23 mouse cellular contexts compared by ENCODE assay signal in the genomic region with DNA sequence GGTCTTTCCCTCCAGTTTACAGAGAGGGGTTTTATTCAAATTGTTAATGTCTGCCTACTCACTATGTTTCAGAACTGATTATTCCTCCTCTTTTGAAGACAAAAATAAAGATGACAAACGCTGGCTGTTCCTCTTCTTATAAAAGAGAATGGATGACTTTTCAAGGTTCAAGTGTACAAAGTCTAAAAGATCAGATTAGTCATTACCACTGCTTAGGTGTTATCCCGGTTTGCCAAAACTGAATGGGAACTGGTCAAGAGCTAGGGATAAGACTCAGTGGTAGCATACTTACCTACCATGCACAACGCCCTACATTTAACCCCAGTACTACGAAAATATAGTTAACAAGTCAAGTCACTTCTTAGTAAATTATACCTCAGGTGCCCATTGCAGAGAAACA.
A peak's percentile ranks its signal among the peaks of the same experiment; 100 is the strongest.
DNase-seq lines count a peak whose midpoint lies in the region; ATAC-seq and TF ChIP-seq lines count a peak whose summit lies in the region.
"Had no signal": no experiment of that assay in that cellular context is flagged by ENCODE, and none has a peak within 500 bp of the region (broad histone marks: within the 10 kb centered on the region; RNA-seq: fewer than 3 reads in every experiment).

No protein-coding gene starts in this region.

- no peaks in the 10 kb centered on the region for H3K4me1 ChIP-seq in kidney, embryonic 15.5 days
- peaks cover 2% of the 10 kb centered on the region; the same call in 1 of the 2 replicates for H3K4me1 ChIP-seq in liver, adult 2 months (ENCODE audit: control insufficient read depth, insufficient read depth, low read length)
- H3K4me1 ChIP-seq: embryonic facial prominence, embryonic 10.5 days; embryonic facial prominence, embryonic 12.5 days; forebrain, embryonic 13.5 days; forebrain, embryonic 15.5 days had no signal

- no peak overlapping the region for H3K4me2 ChIP-seq in kidney, embryonic 15.5 days
- H3K4me2 ChIP-seq: embryonic facial prominence, embryonic 12.5 days; forebrain, embryonic 13.5 days; forebrain, embryonic 15.5 days had no signal

- H3K4me3 ChIP-seq in kidney, embryonic 15.5 days (replicated peaks), result no peak overlapping the region
- H3K4me3 ChIP-seq in liver, adult 2 months (ENCODE audit: insufficient read depth, low read depth, low read length), result no peak overlapping the region
- H3K4me3 ChIP-seq: embryonic facial prominence, embryonic 10.5 days; embryonic facial prominence, embryonic 12.5 days; forebrain, embryonic 13.5 days; forebrain, embryonic 15.5 days had no signal

- H3K36me3 ChIP-seq in kidney, embryonic 15.5 days, result no peaks in the 10 kb centered on the region
- H3K36me3 ChIP-seq in liver, adult 2 months (ENCODE audit: control insufficient read depth, insufficient read depth, low read length), result no peaks in the 10 kb centered on the region
- H3K36me3 ChIP-seq: embryonic facial prominence, embryonic 10.5 days; embryonic facial prominence, embryonic 12.5 days; forebrain, embryonic 15.5 days; G1E had no signal

- no peak for TF ChIP-seq CTCF in liver, adult 2 months (IDR thresholded peaks at IDR 0.05; ENCODE audit: low read depth, low read length)

- DNase-seq in frontal cortex, adult 2 months (ENCODE audit: extremely low spot score in 1 of 2, low spot score in 1 of 2), result no peak
- peak; percentile 71 for DNase-seq in kidney, adult 9 months
- peak; percentile 79 for DNase-seq in liver, adult 2 months (ENCODE audit: extremely low read depth, low read depth, low spot score)
- DNase-seq in liver, result no peak
- DNase-seq: adrenal gland, adult 8-10 months; adrenal gland, postnatal 14 days; adrenal gland, postnatal 36 days; B cell, adult 2 months; cerebellum, adult 11-12 months; cerebellum, adult 2 months; cerebellum, adult 9-10 months; cerebellum, postnatal 10 days; cerebellum, postnatal 25 days had no signal

- H3K9me3 ChIP-seq in kidney, embryonic 15.5 days (replicated peaks), result no peaks in the 10 kb centered on the region
- H3K9me3 ChIP-seq: embryonic facial prominence, embryonic 10.5 days; embryonic facial prominence, embryonic 12.5 days; forebrain, embryonic 13.5 days; forebrain, embryonic 15.5 days; G1E had no signal

- H3K9ac ChIP-seq in kidney, embryonic 15.5 days, result no peak overlapping the region
- no peak overlapping the region for H3K9ac ChIP-seq in liver, adult 2 months (ENCODE audit: low read depth, low read length)
- H3K9ac ChIP-seq: embryonic facial prominence, embryonic 12.5 days; forebrain, embryonic 13.5 days; forebrain, embryonic 15.5 days had no signal

- peaks cover 26% of the 10 kb centered on the region; the same call in 1 of the 2 replicates for H3K27me3 ChIP-seq in kidney, embryonic 15.5 days
- no peaks in the 10 kb centered on the region for H3K27me3 ChIP-seq in liver, adult 2 months (ENCODE audit: control insufficient read depth, insufficient read depth, low read length)
- H3K27me3 ChIP-seq: CH12.LX; embryonic facial prominence, embryonic 12.5 days; forebrain, embryonic 15.5 days had no signal

- no peak for TF ChIP-seq POLR2A in liver, adult 2 months (IDR thresholded peaks at IDR 0.05; ENCODE audit: extremely low read depth, insufficient read depth, low read length)

- H3K79me2 ChIP-seq in liver, adult 2 months (ENCODE audit: control insufficient read depth, insufficient read depth, low read length), result no peaks in the 10 kb centered on the region

- ATAC-seq in frontal cortex, adult (ENCODE audit: low TSS enrichment), result peak; percentile 31; the same call in 1 of the 2 replicates
- ATAC-seq in kidney, embryonic 15.5 days (replicated peaks; ENCODE audit: low FRiP score), result no peak
- ATAC-seq: activated CD4-positive, CD25-positive, alpha-beta regulatory T cell, adult 4 months; CD4-positive, CD25-positive, alpha-beta regulatory T cell, adult 4 months; forebrain, embryonic 13.5 days; forebrain, embryonic 15.5 days had no signal

- WGBS in kidney, embryonic 15.5 days, result 85% methylated on average over 4 of the region's 4 CpGs
- 55% methylated on average over 4 of the region's 4 CpGs for WGBS in liver, adult 2 months

- H3K27ac ChIP-seq in kidney, embryonic 15.5 days, result no peak overlapping the region
- no peak overlapping the region; the same call in 1 of the 2 replicates for H3K27ac ChIP-seq in liver, adult 2 months (replicated peaks; ENCODE audit: insufficient read depth, low read depth, low read length)
- H3K27ac ChIP-seq: embryonic facial prominence, embryonic 10.5 days; embryonic facial prominence, embryonic 12.5 days; forebrain, embryonic 13.5 days; forebrain, embryonic 15.5 days had no signal

Comparison
In these comparisons a context has a peak if more than half of its experiments do, and no peak if none do; other contexts are left out.
1. DNase-seq: peak in kidney, adult 9 months (single experiment) and liver, adult 2 months (single experiment); none in frontal cortex, adult 2 months (0 of 2) and liver (single experiment).